Mouse (Mus musculus) natural killer cell, adult 2 months (primary cell): Measurements from ENCODE around the gene Prom2.

Source experiments
- DNase-seq, 2 experiments: peaks; one replicate each; pipeline ENCODE4 v3.0.0; 2022; ENCODE audit warnings: low spot score in 2 of 2

Gene Prom2

GRCm38 (mm10) chr2:127523950-127524729 is 17.1 kb downstream of the Prom2 start:
- DNase-seq: no peak

- DNase-seq: no peak
These were observed 19.2 kb downstream of the Prom2 start, which contains the start of gene Kcnip3 for GRCm38 (mm10) chr2:127522006-127522441. Kcnip3 (minus strand) TSS chr2:127522094.

- no peak for DNase-seq
These were observed 19.9 kb downstream of the Prom2 start for GRCm38 (mm10) chr2:127521172-127522005.

- no peak for DNase-seq
These were observed 21.1 kb downstream of the Prom2 start for GRCm38 (mm10) chr2:127520123-127520522.

GRCm38 (mm10) chr2:127519308-127519707 is 22.0 kb downstream of the Prom2 start:
- no peak for DNase-seq

- no peak for DNase-seq
These were observed 22.4 kb downstream of the Prom2 start for GRCm38 (mm10) chr2:127518831-127519230.

GRCm38 (mm10) chr2:127518273-127518672 is 23.0 kb downstream of the Prom2 start:
- DNase-seq: no peak

GRCm38 (mm10) chr2:127517081-127517480 is 24.2 kb downstream of the Prom2 start:
- no peak for DNase-seq

GRCm38 (mm10) chr2:127514380-127515124 is 26.7 kb downstream of the Prom2 start:
- DNase-seq: no peak

GRCm38 (mm10) chr2:127513244-127513643 is 28.0 kb downstream of the Prom2 start:
- peak; percentile 36 to 56 for DNase-seq

GRCm38 (mm10) chr2:127511426-127511825 is 29.8 kb downstream of the Prom2 start:
- no peak for DNase-seq

- peak; percentile 13 to 37 for DNase-seq
These were observed 33.2 kb downstream of the Prom2 start for GRCm38 (mm10) chr2:127507967-127508660.

GRCm38 (mm10) chr2:127507077-127507774 is 34.0 kb downstream of the Prom2 start:
- DNase-seq: peak; percentile 77 to 83

GRCm38 (mm10) chr2:127506131-127506632 is 35.1 kb downstream of the Prom2 start:
- DNase-seq: no peak

- peak; percentile 76 to 86 for DNase-seq
These were observed 36.1 kb downstream of the Prom2 start for GRCm38 (mm10) chr2:127505196-127505595.

GRCm38 (mm10) chr2:127503751-127504549 is 37.3 kb downstream of the Prom2 start:
- DNase-seq: peak; percentile 17 to 52

- DNase-seq: peak; percentile 63 to 65
These were observed 40.2 kb downstream of the Prom2 start for GRCm38 (mm10) chr2:127501061-127501460.

- no peak for DNase-seq
These were observed 42.5 kb downstream of the Prom2 start for GRCm38 (mm10) chr2:127498750-127499149.

- peak; percentile 65 to 77 for DNase-seq
These were observed 44.9 kb downstream of the Prom2 start for GRCm38 (mm10) chr2:127496321-127496720.
